Mouse (Mus musculus): ENCODE measurements around the gene Kmt5b.

DNA sequence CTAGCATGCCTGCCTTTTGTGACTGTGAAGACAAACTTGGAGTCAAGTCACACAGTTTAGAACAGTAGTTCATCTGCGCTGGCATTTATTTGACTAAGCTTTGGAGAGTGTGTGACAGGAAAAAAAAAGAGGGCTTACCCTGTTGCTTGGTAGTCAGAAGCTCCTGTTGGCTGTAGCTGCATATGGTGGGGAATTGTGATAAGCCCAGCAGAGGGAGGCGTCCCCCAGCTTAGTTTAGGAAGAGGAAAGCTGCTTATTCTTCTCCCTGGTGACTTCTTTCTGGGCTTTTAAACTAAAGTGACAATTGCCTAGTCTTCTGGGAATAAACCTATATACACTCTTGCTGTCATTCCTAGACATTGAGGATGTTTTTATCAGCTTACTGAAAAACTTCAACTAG is 95.5 kb downstream of the Kmt5b start:
- no peak for TF ChIP-seq CHD2 (IDR thresholded peaks at IDR 0.05; ENCODE audit: low read depth, low read length)
- no peak for TF ChIP-seq ZNF384 (IDR thresholded peaks at IDR 0.05; ENCODE audit: low read depth, low read length)
- no peak for TF ChIP-seq MAFK (IDR thresholded peaks at IDR 0.05; ENCODE audit: insufficient read depth, low read depth, low read length)
- TF ChIP-seq HCFC1 (IDR thresholded peaks at IDR 0.05; ENCODE audit: borderline replicate concordance, insufficient read depth, low read length) = no peak
- no peak for TF ChIP-seq ZC3H11A (IDR thresholded peaks at IDR 0.05; ENCODE audit: borderline replicate concordance, low read depth, low read length)
